Mouse (Mus musculus) olfactory bulb, adult 2 months (tissue): Measurements from ENCODE around the gene 1110065P20Rik. TPM values are rescaled to one million over a fixed set of nuclear protein-coding genes. Genes with fewer than 3 reads are reported as not detected.

Experiments
- H3K27ac ChIP-seq: fragments of 200-500 bp; 2 replicates; pipeline ENCODE4 v1.5.1; 2012; ENCODE audit warnings: low read depth, low read length; ENCODE audit not compliant: insufficient read depth
- H3K4me1 ChIP-seq: fragments of 200-500 bp; 2 replicates; pipeline ENCODE4 v1.6.1; 2012; ENCODE audit warnings: low read length; ENCODE audit not compliant: control insufficient read depth, insufficient read depth
- H3K4me3 ChIP-seq: fragments of 200-500 bp; 2 replicates; pipeline ENCODE4 v1.5.1; 2012; ENCODE audit warnings: mild to moderate bottlenecking, low read depth, low read length, moderate library complexity; ENCODE audit not compliant: insufficient read depth
- CTCF ChIP-seq: fragments of 200-500 bp; IDR thresholded peaks from 2 replicates; pipeline ENCODE4 v1.5.1; 2012; ENCODE audit warnings: low read depth, mild to moderate bottlenecking, low read length, moderate library complexity; ENCODE audit not compliant: insufficient read depth
- POLR2A ChIP-seq: fragments of 200-500 bp; IDR thresholded peaks from 2 replicates; pipeline ENCODE4 v1.6.1; 2012; ENCODE audit warnings: mild to moderate bottlenecking, low read depth, low read length, moderate library complexity; ENCODE audit not compliant: insufficient read depth
- WGBS: fragments of 180-500 bp; shearing (Covaris S2); methylation state at CpG from one replicate; pipeline ENCODE4 v1.1.7; 2018; 5-methylcytosine and 5-hydroxymethylcytosine counted together
- polyA plus RNA-seq: library from polyadenylated mRNA; stranded (reverse); fragments of >200 nt; gene quantifications from 2 replicates; pipeline ENCODE4 v1.2.4, GENCODE M21; 2012; ENCODE audit warnings: low replicate concordance; ENCODE audit not compliant: missing spikeins, insufficient read depth, insufficient read length

Gene 1110065P20Rik
- not detected in 2 replicates for polyA plus RNA-seq

- Histone ChIP-seq H3K4me1 (peaks cover 19% of the 10 kb centered on the region), H3K27ac (peak within 1 kb of the TSS; percentile 76), H3K4me3 (peak within 1 kb of the TSS; percentile 66)
- TF ChIP-seq CTCF, result no peak
- TF ChIP-seq POLR2A, result no peak
- WGBS, result under 1% methylated on average over 75 of the region's 75 CpGs
These were observed at the start of gene 1110065P20Rik for GRCm38 (mm10) chr4:124850933-124851658. 1110065P20Rik (minus strand) TSS chr4:124851196.

DNA sequence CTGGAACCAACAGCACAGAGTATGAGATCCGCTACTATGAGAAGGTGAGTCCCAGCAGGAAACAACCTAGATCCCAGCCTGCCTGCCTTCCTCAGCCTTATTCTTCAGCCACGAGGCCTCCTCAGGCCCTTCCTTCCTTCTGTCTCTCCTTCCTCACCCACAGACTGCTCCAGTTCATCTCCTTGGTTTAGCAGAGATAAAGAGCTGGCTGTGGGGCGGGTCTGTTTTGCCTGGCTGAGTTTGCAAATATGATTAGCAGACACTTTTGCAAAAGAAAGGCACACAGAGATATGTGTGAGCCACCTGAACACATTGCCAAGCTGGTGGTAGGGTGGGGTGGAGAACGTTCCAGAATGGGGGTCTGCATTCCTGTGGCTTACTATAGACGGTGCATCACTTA lies 48.9 kb upstream of the 1110065P20Rik start:
- Histone ChIP-seq H3K4me1 (peaks cover 2% of the 10 kb centered on the region; the same call in 1 of the 2 replicates), H3K27ac (no peak overlapping the region), H3K4me3 (no peak overlapping the region)
- TF ChIP-seq POLR2A (no peak), CTCF (no peak)
- 76% methylated on average over 5 of the region's 5 CpGs for WGBS

DNA sequence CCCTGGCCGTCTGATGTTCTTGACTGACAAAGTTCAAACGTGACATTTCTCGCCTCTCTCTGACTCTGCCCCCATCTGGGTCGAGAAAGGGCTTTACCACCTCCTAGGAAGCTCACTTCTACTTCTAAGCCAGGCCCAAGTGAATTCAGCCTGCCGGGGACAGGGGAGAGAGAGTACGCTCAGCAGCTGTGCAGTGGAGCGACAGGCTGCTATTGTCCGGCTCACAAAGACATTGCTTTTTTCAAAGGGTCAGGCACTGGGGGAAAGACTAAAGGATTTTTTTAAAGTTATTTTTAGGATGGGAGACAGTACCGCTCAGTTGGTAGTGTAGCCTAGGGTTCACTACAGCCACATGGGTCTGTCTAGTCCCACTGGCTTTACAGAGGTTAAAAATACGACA lies 47.4 kb upstream of the 1110065P20Rik start:
- Histone ChIP-seq H3K4me1 (peaks cover 16% of the 10 kb centered on the region), H3K27ac (no peak overlapping the region), H3K4me3 (no peak overlapping the region)
- TF ChIP-seq POLR2A, result no peak
- TF ChIP-seq CTCF, result no peak
- WGBS, result 56% methylated on average over 10 of the region's 10 CpGs

DNA sequence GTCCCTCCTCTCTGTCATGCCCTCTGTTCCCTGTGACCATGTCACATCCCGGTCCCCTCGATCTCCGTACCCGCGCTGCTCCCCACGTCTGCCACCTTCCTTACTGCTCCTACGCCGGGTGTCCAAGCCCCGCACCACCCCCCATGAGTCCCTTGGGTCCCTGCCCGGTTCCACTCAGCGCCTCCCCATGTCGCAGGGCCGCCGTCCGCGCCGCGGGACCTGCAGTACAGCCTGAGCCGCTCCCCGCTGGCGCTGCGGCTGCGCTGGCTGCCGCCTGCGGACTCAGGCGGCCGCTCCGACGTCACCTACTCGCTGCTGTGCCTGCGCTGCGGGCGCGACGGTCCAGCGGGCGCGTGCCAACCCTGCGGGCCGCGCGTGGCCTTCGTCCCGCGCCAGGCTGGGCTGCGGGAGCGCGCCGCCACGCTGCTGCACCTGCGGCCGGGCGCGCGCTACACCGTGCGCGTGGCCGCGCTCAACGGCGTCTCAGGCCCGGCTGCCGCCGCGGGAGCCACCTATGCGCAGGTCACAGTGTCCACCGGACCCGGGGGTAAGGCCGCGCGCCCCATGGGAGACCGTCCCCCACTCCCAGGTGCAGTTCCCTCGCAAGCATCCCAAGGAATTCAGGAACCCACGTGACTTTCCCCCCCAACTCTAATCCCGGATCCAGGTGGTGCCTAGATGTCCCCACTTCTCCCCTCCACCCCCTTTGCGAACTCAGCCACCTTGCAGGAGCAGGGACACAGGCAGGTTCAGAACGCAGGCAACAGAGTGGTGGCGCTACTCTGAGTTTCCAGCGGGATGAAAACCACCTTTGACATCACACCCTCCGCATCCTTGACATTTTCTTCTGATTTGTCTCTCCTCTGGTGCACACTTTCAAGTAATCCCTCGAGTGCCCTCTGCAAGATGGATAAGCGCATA lies 43.8 kb upstream of the 1110065P20Rik start:
- peaks cover 24% of the 10 kb centered on the region for H3K4me1 ChIP-seq
- H3K27ac ChIP-seq, result peak overlapping the region; percentile 53
- 3% methylated on average over 83 of the region's 83 CpGs for WGBS
- TF ChIP-seq CTCF (no peak), POLR2A (0 out of 2 replicates have a peak, but pooled peaks have one; percentile 28)
- H3K4me3 ChIP-seq, result peak overlapping the region; percentile 60

GRCm38 (mm10) chr4:124893769-124894168 lies 42.8 kb upstream of the 1110065P20Rik start:
- Histone ChIP-seq H3K4me3 (peak overlapping the region; percentile 60; the same call in 1 of the 2 replicates), H3K4me1 (peaks cover 24% of the 10 kb centered on the region), H3K27ac (no peak overlapping the region)
- no peak for TF ChIP-seq POLR2A
- TF ChIP-seq CTCF, result no peak
- WGBS, result 40% methylated on average over 6 of the region's 6 CpGs

- Histone ChIP-seq H3K4me1 (peaks cover 26% of the 10 kb centered on the region), H3K27ac (no peak overlapping the region), H3K4me3 (no peak overlapping the region)
- 53% methylated on average over 5 of the region's 5 CpGs for WGBS
- TF ChIP-seq CTCF (no peak), POLR2A (no peak)
These were observed 39.8 kb upstream of the 1110065P20Rik start for GRCm38 (mm10) chr4:124890831-124891230.

DNA sequence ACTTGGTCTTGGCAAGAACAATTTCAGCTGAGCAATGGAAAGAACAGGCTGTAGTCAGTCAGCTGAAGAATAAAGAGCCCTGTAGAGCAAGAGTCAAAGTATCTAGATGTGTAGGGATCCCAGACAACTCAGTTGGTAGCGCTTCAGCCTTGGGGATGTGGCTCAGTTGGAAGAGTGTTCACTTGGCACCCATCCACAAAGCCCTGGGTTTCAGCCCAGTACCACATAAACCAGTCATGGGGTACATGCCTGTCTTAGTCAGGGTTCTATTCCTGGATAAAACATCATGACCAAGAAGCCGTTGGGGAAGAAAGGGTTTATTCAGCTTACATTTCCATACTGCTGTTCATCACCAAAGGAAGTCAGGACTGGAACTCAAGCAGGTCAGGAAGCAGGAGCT lies 38.9 kb upstream of the 1110065P20Rik start:
- TF ChIP-seq POLR2A (no peak), CTCF (no peak)
- no peak overlapping the region for H3K27ac ChIP-seq
- WGBS, result 67% methylated on average over 2 of the region's 2 CpGs

GRCm38 (mm10) chr4:124888702-124889101 lies 37.7 kb upstream of the 1110065P20Rik start:
- Histone ChIP-seq H3K4me1 (peaks cover 18% of the 10 kb centered on the region; the same call in 1 of the 2 replicates), H3K4me3 (no peak overlapping the region), H3K27ac (no peak overlapping the region)
- TF ChIP-seq CTCF, result no peak
- no peak for TF ChIP-seq POLR2A
- WGBS, result 58% methylated on average over 7 of the region's 7 CpGs

More for the DNA sequence above, 38.9 kb upstream of the 1110065P20Rik start:
- Histone ChIP-seq H3K4me1 (peaks cover 28% of the 10 kb centered on the region), H3K4me3 (no peak overlapping the region)
